Mouse (Mus musculus): Measurements from ENCODE around the gene Ssbp4. TPM values are rescaled to one million over a fixed set of nuclear protein-coding genes. Genes with fewer than 3 reads are reported as not detected.
A peak's percentile ranks its signal among the peaks of the same experiment; 100 is the strongest.

Ssbp4 gene
- polyA plus RNA-seq, 2 experiments: 151 to 163 TPM

DNA sequence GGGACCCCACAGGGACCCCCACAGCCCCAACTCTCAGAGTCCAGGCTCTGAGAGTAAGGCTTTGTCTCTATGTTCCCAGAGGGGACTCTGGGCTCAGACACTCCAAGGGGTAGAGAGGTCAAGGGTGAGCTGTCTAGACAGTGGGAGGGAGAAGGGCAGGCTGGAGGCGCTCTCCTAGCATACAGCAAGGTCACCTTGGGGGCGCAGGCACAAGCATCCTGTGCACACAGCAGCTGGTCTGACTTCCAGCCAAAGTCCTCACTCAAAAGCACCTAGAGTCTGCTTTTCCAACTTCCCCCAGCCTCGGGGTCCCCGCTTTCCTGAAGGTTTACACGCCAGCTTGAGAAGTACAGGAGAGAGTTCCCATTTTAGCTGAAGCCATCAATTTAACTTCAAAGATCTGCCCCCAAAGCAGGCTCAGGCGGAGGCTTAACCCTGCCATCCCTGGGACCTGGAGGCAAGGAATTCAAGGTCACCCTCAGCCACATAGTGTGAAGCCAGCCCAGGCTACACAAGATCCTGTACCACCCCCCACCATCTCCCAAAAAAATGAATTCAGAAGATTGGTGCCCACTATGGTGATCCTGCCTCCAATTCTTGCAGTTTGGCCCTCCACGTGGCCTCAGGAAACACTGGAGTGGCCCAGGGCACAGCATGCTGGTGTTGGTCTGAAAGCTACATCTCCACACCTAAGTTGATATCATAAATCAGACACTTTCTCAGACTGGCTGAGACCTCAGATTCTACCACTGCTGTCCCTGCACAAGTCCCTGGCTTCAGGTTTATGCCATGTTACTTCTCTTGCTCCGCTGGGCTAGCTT lies 38.9 kb upstream of the Ssbp4 start:
- TF ChIP-seq POLR2A (IDR thresholded peaks at IDR 0.05; ENCODE audit: borderline replicate concordance, extremely low read depth, insufficient read depth, insufficient read length): no peak
- DNase-seq (ENCODE audit: low spot score): no peak

DNA sequence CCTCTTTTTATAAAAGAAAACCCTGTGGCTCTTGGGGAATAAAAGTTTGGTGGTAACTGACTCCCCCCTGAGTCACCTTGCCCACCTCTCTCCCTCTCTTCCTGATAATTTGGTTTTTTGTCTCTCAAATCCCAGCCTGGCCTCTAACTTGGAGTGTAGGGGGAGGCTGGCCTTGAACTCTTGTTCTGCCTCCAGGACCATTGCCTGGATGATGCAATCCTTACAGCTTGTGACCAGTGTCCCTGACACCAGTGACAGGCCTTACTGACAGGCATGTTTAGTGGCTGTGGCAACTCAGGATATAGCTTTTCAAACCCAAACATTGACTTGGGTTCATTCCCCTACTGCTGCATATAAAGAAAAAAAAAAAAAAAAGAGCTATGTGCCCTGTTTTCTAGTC lies 38.1 kb upstream of the Ssbp4 start:
- Histone ChIP-seq H3K4me1 (ENCODE audit: control insufficient read depth, insufficient read depth, low read length) (peaks cover 29% of the 10 kb centered on the region), H3K4me3 (replicated peaks; ENCODE audit: low read length) (no peak overlapping the region)
- no peak for TF ChIP-seq POLR2A (IDR thresholded peaks at IDR 0.05; ENCODE audit: borderline replicate concordance, extremely low read depth, insufficient read depth, insufficient read length)

More for the DNA sequence above, 38.9 kb upstream of the Ssbp4 start:
- ATAC-seq (ENCODE audit: low FRiP score, low read depth): no peak
- Histone ChIP-seq H3K4me2 (replicated peaks; ENCODE audit: low read depth, low read length, severe bottlenecking) (no peak overlapping the region), H3K27ac (replicated peaks; ENCODE audit: low read depth, low read length) (peak overlapping the region; percentile 33), H3K36me3 (ENCODE audit: control insufficient read depth, insufficient read depth, low read length) (peaks cover 36% of the 10 kb centered on the region), H3K27me3 (ENCODE audit: control insufficient read depth, insufficient read depth, low read length) (no peaks in the 10 kb centered on the region), H3K4me3 (replicated peaks; ENCODE audit: low read length) (no peak overlapping the region), H3K9me3 (ENCODE audit: control insufficient read depth, low read length) (no peaks in the 10 kb centered on the region), H3K4me1 (ENCODE audit: control insufficient read depth, insufficient read depth, low read length) (peaks cover 29% of the 10 kb centered on the region), H3K9ac (ENCODE audit: low read depth, low read length, severe bottlenecking) (peak overlapping the region; percentile 28; the same call in 1 of the 2 replicates)
- 36% methylated on average over 8 of the region's 8 CpGs for WGBS

DNA sequence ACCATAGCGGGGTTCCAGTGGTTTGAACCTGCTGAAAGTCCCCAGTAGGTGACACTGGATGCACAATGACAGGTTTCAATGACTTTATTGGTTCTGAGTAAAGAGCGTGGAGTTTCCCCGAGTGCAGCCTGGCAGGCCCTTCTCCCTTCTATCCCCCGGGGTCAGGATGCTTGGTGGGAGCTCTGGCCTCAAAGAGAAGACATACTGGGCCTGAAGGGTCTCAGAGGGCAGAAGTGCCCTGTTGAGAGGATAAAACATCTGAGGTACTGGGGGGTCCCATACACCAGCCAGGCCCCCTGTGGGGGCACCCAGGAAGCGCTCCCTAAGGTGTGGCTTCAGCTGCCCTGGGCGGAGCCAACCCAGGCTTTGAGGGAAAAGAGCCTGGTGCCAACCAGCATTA lies 37.7 kb upstream of the Ssbp4 start:
- no peak overlapping the region for H3K4me2 ChIP-seq (replicated peaks; ENCODE audit: low read depth, low read length, severe bottlenecking)
- WGBS: 66% methylated on average over 6 of the region's 6 CpGs
- peaks cover 25% of the 10 kb centered on the region for H3K36me3 ChIP-seq (ENCODE audit: control insufficient read depth, insufficient read depth, low read length)
- H3K9me3 ChIP-seq (ENCODE audit: control insufficient read depth, low read length): no peaks in the 10 kb centered on the region
- H3K9ac ChIP-seq (ENCODE audit: low read depth, low read length, severe bottlenecking): no peak overlapping the region
- no peak for ATAC-seq (ENCODE audit: low FRiP score, low read depth)
- no peak for TF ChIP-seq POLR2A (IDR thresholded peaks at IDR 0.05; ENCODE audit: borderline replicate concordance, extremely low read depth, insufficient read depth, insufficient read length)
- H3K4me1 ChIP-seq (ENCODE audit: control insufficient read depth, insufficient read depth, low read length): peaks cover 29% of the 10 kb centered on the region
- no peak overlapping the region for H3K27ac ChIP-seq (replicated peaks; ENCODE audit: low read depth, low read length)
- DNase-seq (ENCODE audit: low spot score): no peak
- H3K27me3 ChIP-seq (ENCODE audit: control insufficient read depth, insufficient read depth, low read length): no peaks in the 10 kb centered on the region
- no peak overlapping the region for H3K4me3 ChIP-seq (replicated peaks; ENCODE audit: low read length)

More for the DNA sequence above, 38.1 kb upstream of the Ssbp4 start:
- Histone ChIP-seq H3K4me2 (replicated peaks; ENCODE audit: low read depth, low read length, severe bottlenecking) (no peak overlapping the region), H3K9me3 (ENCODE audit: control insufficient read depth, low read length) (no peaks in the 10 kb centered on the region), H3K27me3 (ENCODE audit: control insufficient read depth, insufficient read depth, low read length) (no peaks in the 10 kb centered on the region), H3K9ac (ENCODE audit: low read depth, low read length, severe bottlenecking) (no peak overlapping the region), H3K36me3 (ENCODE audit: control insufficient read depth, insufficient read depth, low read length) (peaks cover 29% of the 10 kb centered on the region), H3K27ac (replicated peaks; ENCODE audit: low read depth, low read length) (no peak overlapping the region)
- DNase-seq (ENCODE audit: low spot score): no peak
- no peak for ATAC-seq (ENCODE audit: low FRiP score, low read depth)

DNA sequence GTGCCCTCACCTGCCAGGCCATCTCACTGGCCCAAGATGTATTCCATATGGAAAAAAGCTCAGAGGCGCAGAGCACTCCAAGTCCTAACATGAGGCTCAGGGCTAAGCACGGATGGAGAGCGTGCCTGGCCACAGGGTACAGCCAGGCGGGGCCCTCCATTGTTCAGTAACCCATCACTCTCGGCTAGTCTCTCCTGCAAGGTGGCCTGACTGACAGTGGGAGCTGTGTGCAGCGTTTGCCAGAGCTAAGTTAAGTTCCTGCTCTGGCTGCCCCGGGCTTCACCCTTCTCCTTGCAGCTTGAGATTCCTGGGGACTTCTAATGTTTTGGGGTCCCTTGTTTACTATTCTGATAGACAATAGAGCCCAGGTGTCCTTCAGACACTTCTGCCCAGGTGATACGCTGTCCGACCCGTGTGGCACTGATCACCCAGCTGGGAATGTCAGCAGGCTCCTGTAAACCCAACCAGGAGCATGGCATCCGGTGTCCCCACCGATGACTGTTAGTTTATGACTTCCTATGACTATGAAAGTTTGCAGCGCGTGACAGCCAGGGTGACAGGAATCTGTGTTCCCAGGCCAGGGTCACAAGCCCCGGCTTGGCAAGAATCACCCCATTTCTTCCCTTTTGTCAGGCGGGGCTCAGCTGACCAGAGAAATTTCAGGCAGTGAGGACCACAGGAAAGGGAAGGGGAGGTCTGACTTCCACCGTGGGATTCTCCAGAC lies 37.0 kb upstream of the Ssbp4 start:
- WGBS: 41% methylated on average over 17 of the region's 17 CpGs
- Histone ChIP-seq H3K9ac (ENCODE audit: low read depth, low read length, severe bottlenecking) (no peak overlapping the region), H3K27ac (replicated peaks; ENCODE audit: low read depth, low read length) (no peak overlapping the region), H3K9me3 (ENCODE audit: control insufficient read depth, low read length) (no peaks in the 10 kb centered on the region), H3K4me3 (replicated peaks; ENCODE audit: low read length) (no peak overlapping the region), H3K36me3 (ENCODE audit: control insufficient read depth, insufficient read depth, low read length) (peaks cover 18% of the 10 kb centered on the region), H3K27me3 (ENCODE audit: control insufficient read depth, insufficient read depth, low read length) (no peaks in the 10 kb centered on the region), H3K4me2 (replicated peaks; ENCODE audit: low read depth, low read length, severe bottlenecking) (no peak overlapping the region), H3K4me1 (ENCODE audit: control insufficient read depth, insufficient read depth, low read length) (peaks cover 29% of the 10 kb centered on the region)
- TF ChIP-seq POLR2A (IDR thresholded peaks at IDR 0.05; ENCODE audit: borderline replicate concordance, extremely low read depth, insufficient read depth, insufficient read length): no peak
- ATAC-seq (ENCODE audit: low FRiP score, low read depth) (no peak), DNase-seq (ENCODE audit: low spot score) (no peak)

DNA sequence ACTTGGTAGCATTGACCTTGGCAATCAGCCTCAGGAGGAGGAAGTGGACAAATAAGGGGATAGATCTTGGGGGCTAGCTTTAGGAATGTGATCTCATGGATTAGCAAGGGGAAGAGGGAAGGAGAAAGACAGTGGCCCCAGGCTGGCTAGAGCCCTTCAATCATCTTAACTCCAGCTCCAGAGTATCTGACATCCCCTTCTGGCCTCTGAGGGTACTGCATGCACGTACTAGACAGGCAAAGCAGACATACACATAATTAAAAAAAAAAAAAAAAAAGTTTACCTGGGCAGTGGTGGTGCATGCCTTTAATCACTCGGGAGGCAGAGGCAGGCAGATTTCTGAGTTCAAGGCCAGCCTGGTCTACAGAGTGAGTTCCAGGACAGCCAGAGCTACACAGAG lies 35.4 kb upstream of the Ssbp4 start:
- H3K9me3 ChIP-seq (ENCODE audit: control insufficient read depth, low read length): no peaks in the 10 kb centered on the region
- H3K36me3 ChIP-seq (ENCODE audit: control insufficient read depth, insufficient read depth, low read length): 0 out of 2 replicates have a peak, but pooled peaks cover 4% of the 10 kb centered on the region
- H3K27ac ChIP-seq (replicated peaks; ENCODE audit: low read depth, low read length): no peak overlapping the region
- peaks cover 22% of the 10 kb centered on the region for H3K4me1 ChIP-seq (ENCODE audit: control insufficient read depth, insufficient read depth, low read length)
- no peak overlapping the region for H3K4me3 ChIP-seq (replicated peaks; ENCODE audit: low read length)
- H3K9ac ChIP-seq (ENCODE audit: low read depth, low read length, severe bottlenecking): no peak overlapping the region
- H3K4me2 ChIP-seq (replicated peaks; ENCODE audit: low read depth, low read length, severe bottlenecking): no peak overlapping the region
- 91% methylated on average over 2 of the region's 2 CpGs for WGBS
- TF ChIP-seq POLR2A (IDR thresholded peaks at IDR 0.05; ENCODE audit: borderline replicate concordance, extremely low read depth, insufficient read depth, insufficient read length): no peak
- ATAC-seq (ENCODE audit: low FRiP score, low read depth): no peak
- no peak for DNase-seq (ENCODE audit: low spot score)
- H3K27me3 ChIP-seq (ENCODE audit: control insufficient read depth, insufficient read depth, low read length): no peaks in the 10 kb centered on the region
